In genomic region chr10:86410868-86411267, GRCm38 (mm10) we compare ENCODE assay signal across 26 mouse cellular contexts.
DNase-seq lines count a peak whose midpoint lies in the region; ATAC-seq lines count a peak whose summit lies in the region.
"Had no signal": no experiment of that assay in that cellular context is flagged by ENCODE, and none has a peak within 500 bp of the region (broad histone marks: within the 10 kb centered on the region; RNA-seq: fewer than 3 reads in every experiment).

No protein-coding gene starts in this region.

- H3K9me3 ChIP-seq in heart, embryonic 10.5 days, result no peaks in the 10 kb centered on the region
- H3K9me3 ChIP-seq in heart, embryonic 12.5 days (replicated peaks), result no peaks in the 10 kb centered on the region
- H3K9me3 ChIP-seq: embryonic facial prominence, embryonic 10.5 days; embryonic facial prominence, embryonic 13.5 days; forebrain, embryonic 12.5 days; forebrain, embryonic 15.5 days; hindbrain, embryonic 12.5 days; hindbrain, embryonic 15.5 days; intestine, embryonic 15.5 days had no signal

- H3K27ac ChIP-seq in heart, embryonic 10.5 days, result no peak overlapping the region
- no peak overlapping the region for H3K27ac ChIP-seq in heart, embryonic 12.5 days (ENCODE audit: poor library complexity, severe bottlenecking)
- H3K27ac ChIP-seq: embryonic facial prominence, embryonic 10.5 days; embryonic facial prominence, embryonic 13.5 days; forebrain, embryonic 12.5 days; forebrain, embryonic 15.5 days; hindbrain, embryonic 12.5 days; hindbrain, embryonic 15.5 days; intestine, embryonic 15.5 days had no signal

- 80% methylated on average over 6 of the region's 6 CpGs for WGBS in heart, embryonic 10.5 days
- WGBS in heart, embryonic 12.5 days, result 83% methylated on average over 6 of the region's 6 CpGs

- no peaks in the 10 kb centered on the region for H3K27me3 ChIP-seq in heart, embryonic 10.5 days (ENCODE audit: insufficient read depth, poor library complexity, severe bottlenecking)
- no peaks in the 10 kb centered on the region for H3K27me3 ChIP-seq in heart, embryonic 12.5 days (replicated peaks)
- H3K27me3 ChIP-seq: embryonic facial prominence, embryonic 13.5 days; forebrain, embryonic 12.5 days; forebrain, embryonic 15.5 days; hindbrain, embryonic 12.5 days; hindbrain, embryonic 15.5 days; intestine, embryonic 15.5 days; Patski had no signal

- H3K36me3 ChIP-seq in heart, embryonic 10.5 days, result no peaks in the 10 kb centered on the region
- no peaks in the 10 kb centered on the region for H3K36me3 ChIP-seq in heart, embryonic 12.5 days
- H3K36me3 ChIP-seq: embryonic facial prominence, embryonic 10.5 days; embryonic facial prominence, embryonic 13.5 days; forebrain, embryonic 12.5 days; forebrain, embryonic 15.5 days; hindbrain, embryonic 12.5 days; intestine, embryonic 15.5 days had no signal

- DNase-seq in heart, embryonic 10.5 days (ENCODE audit: low spot score), result peak; percentile 52
- peak; percentile 37 for DNase-seq in lung, postnatal 36 days
- DNase-seq in lung, postnatal 4 days, result no peak
- DNase-seq in Muller cell, postnatal 12 days (ENCODE audit: inconsistent ontology term), result peak; percentile 69
- no peak for DNase-seq in right cerebral cortex, adult 18-20 months
- DNase-seq in adrenal gland, adult 18-20 months (ENCODE audit: low spot score in 2 of 2), result no peak
- DNase-seq: adrenal gland, adult 2 months; adrenal gland, postnatal 14 days; cerebellum, adult 11-12 months; cerebellum, adult 8-10 months; cerebellum, postnatal 10 days; cerebellum, postnatal 36 days; embryo, embryonic 11 days; gastrocnemius, postnatal 25 days had no signal

- H3K9ac ChIP-seq in heart, embryonic 12.5 days, result no peak overlapping the region
- H3K9ac ChIP-seq: embryonic facial prominence, embryonic 13.5 days; forebrain, embryonic 12.5 days; forebrain, embryonic 15.5 days; hindbrain, embryonic 12.5 days; hindbrain, embryonic 15.5 days; intestine, embryonic 15.5 days had no signal

- no peak for ATAC-seq in heart, embryonic 12.5 days (ENCODE audit: insufficient number of reproducible peaks, low FRiP score)
- peak; percentile 89 for ATAC-seq in granulocyte monocyte progenitor cell, adult 5-6 weeks (replicated peaks; ENCODE audit: poor library complexity, severe bottlenecking)
- ATAC-seq: CD4-positive, CD25-positive, alpha-beta regulatory T cell, adult 4 months; forebrain, embryonic 15.5 days; intestine, embryonic 15.5 days; Patski had no signal

- H3K4me2 ChIP-seq in heart, embryonic 12.5 days, result no peak overlapping the region
- H3K4me2 ChIP-seq: embryonic facial prominence, embryonic 13.5 days; forebrain, embryonic 12.5 days; forebrain, embryonic 15.5 days; hindbrain, embryonic 12.5 days; hindbrain, embryonic 15.5 days; intestine, embryonic 15.5 days had no signal

- H3K4me3 ChIP-seq in heart, embryonic 10.5 days, result no peak overlapping the region
- no peak overlapping the region for H3K4me3 ChIP-seq in heart, embryonic 12.5 days
- H3K4me3 ChIP-seq: embryonic facial prominence, embryonic 10.5 days; embryonic facial prominence, embryonic 13.5 days; erythroblast, embryonic 14.5 days; forebrain, embryonic 12.5 days; forebrain, embryonic 15.5 days; hindbrain, embryonic 12.5 days; hindbrain, embryonic 15.5 days; intestine, embryonic 15.5 days had no signal

- H3K4me1 ChIP-seq in heart, embryonic 10.5 days, result peaks cover 8% of the 10 kb centered on the region; the same call in 1 of the 2 replicates
- H3K4me1 ChIP-seq in heart, embryonic 12.5 days (replicated peaks), result peaks cover 10% of the 10 kb centered on the region
- H3K4me1 ChIP-seq: embryonic facial prominence, embryonic 10.5 days; forebrain, embryonic 12.5 days; forebrain, embryonic 15.5 days; hindbrain, embryonic 12.5 days; hindbrain, embryonic 15.5 days; intestine, embryonic 15.5 days had no signal

Comparison
In these comparisons a context has a peak if more than half of its experiments do, and no peak if none do; other contexts are left out.
1. DNase-seq: peak in heart, embryonic 10.5 days (single experiment), lung, postnatal 36 days (single experiment) and Muller cell, postnatal 12 days (single experiment); none in lung, postnatal 4 days (0 of 2), right cerebral cortex, adult 18-20 months (single experiment) and adrenal gland, adult 18-20 months (0 of 2).